Comparison of ENCODE assay signal across 16 mouse cellular contexts in the genomic region with DNA sequence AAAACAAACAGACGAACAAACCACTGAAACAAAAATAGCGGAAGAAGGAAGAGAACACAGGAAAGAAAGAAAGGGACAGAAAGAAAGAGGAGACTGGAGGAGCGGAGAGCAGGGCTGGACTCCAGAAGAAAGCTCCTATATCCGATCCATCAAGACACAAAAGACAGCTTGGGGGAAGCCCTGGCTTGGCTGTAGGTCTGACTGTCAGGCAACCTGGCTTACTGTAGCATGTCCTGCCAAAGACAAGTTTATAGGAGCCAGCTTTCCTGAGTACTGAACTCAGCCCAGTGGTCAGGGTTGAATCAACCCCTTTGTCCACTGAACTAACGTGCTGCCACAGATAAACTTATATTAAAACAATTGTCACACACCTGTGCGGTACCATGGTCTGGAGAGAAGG. TPM values are rescaled to one million over a fixed set of nuclear protein-coding genes. Genes with fewer than 3 reads are reported as not detected.
"Had no signal": no experiment of that assay in that cellular context is flagged by ENCODE, and none has a peak within 500 bp of the region (broad histone marks: within the 10 kb centered on the region; RNA-seq: fewer than 3 reads in every experiment).

No protein-coding gene starts in this region.

- ATAC-seq: liver, embryonic 12.5 days; midbrain, embryonic 15.5 days had no signal

- DNase-seq: kidney, adult 11 months; kidney, adult 9 months; kidney, postnatal 36 days; lung, embryonic 14.5 days; lung, postnatal 10 days; right cerebral cortex, adult 18-20 months; thymus, adult 18-20 months; thymus, postnatal 25 days had no signal

- H3K36me3 ChIP-seq: limb, embryonic 15.5 days; liver, embryonic 12.5 days; midbrain, embryonic 15.5 days had no signal

- H3K27me3 ChIP-seq: limb, embryonic 15.5 days; liver, embryonic 12.5 days; midbrain, embryonic 15.5 days had no signal

- H3K9me3 ChIP-seq: limb, embryonic 15.5 days; liver, embryonic 12.5 days; megakaryocyte, embryonic 14.5 days; midbrain, embryonic 15.5 days had no signal

- H3K9ac ChIP-seq: limb, embryonic 15.5 days; liver, embryonic 12.5 days; lung, embryonic 14.5 days; midbrain, embryonic 15.5 days had no signal

- H3K4me3 ChIP-seq: left cerebral cortex, adult 2 months; limb, embryonic 15.5 days; liver, embryonic 12.5 days; megakaryocyte, embryonic 14.5 days; midbrain, embryonic 15.5 days had no signal

- H3K27ac ChIP-seq: kidney, postnatal 0 days; limb, embryonic 15.5 days; liver, embryonic 12.5 days; macrophage; midbrain, embryonic 15.5 days had no signal

- H3K4me2 ChIP-seq: limb, embryonic 15.5 days; liver, embryonic 12.5 days; lung, embryonic 14.5 days; midbrain, embryonic 11.5 days; midbrain, embryonic 15.5 days had no signal

RNA-seq across cellular contexts. Expression of a gene that starts 9.8 kb away (rescaled TPM):
- polyA plus RNA-seq: liver, embryonic 12.5 days; macrophage; midbrain, embryonic 11.5 days had no signal
